13 mouse cellular contexts compared by ENCODE assay signal in genomic region chr5:99380166-99380565, GRCm38 (mm10).
DNase-seq lines count a peak whose midpoint lies in the region; ATAC-seq and TF ChIP-seq lines count a peak whose summit lies in the region.
"Had no signal": no experiment of that assay in that cellular context is flagged by ENCODE, and none has a peak within 500 bp of the region (broad histone marks: within the 10 kb centered on the region; RNA-seq: fewer than 3 reads in every experiment).

No protein-coding gene starts in this region.

- TF ChIP-seq EP300 in heart, postnatal 0 days (IDR thresholded peaks at IDR 0.05; ENCODE audit: low read depth): no peak

- no peaks in the 10 kb centered on the region for H3K36me3 ChIP-seq in midbrain, embryonic 15.5 days (replicated peaks)
- no peaks in the 10 kb centered on the region for H3K36me3 ChIP-seq in midbrain, postnatal 0 days (ENCODE audit: insufficient read depth, low read length)
- no peaks in the 10 kb centered on the region for H3K36me3 ChIP-seq in heart, postnatal 0 days (replicated peaks; ENCODE audit: control insufficient read depth, insufficient read depth, low read length)
- no peaks in the 10 kb centered on the region for H3K36me3 ChIP-seq in stomach, embryonic 15.5 days
- no peaks in the 10 kb centered on the region for H3K36me3 ChIP-seq in thymus, adult 2 months (ENCODE audit: control insufficient read depth, insufficient read depth, low read length)
- H3K36me3 ChIP-seq: hindbrain, embryonic 15.5 days; limb, embryonic 12.5 days had no signal

- no peak for TF ChIP-seq CTCF in midbrain, postnatal 0 days (IDR thresholded peaks at IDR 0.05)
- TF ChIP-seq CTCF in heart, postnatal 0 days (IDR thresholded peaks at IDR 0.05; ENCODE audit: low read depth): no peak
- TF ChIP-seq CTCF in thymus, adult 2 months (IDR thresholded peaks at IDR 0.05; ENCODE audit: borderline replicate concordance, control insufficient read depth, extremely low read depth, insufficient read depth, low read length, poor library complexity): no peak

- WGBS in midbrain, embryonic 15.5 days: 43% methylated on average over 12 of the region's 12 CpGs
- WGBS in midbrain, postnatal 0 days: 53% methylated on average over 12 of the region's 12 CpGs
- WGBS in heart, postnatal 0 days: 3% methylated on average over 12 of the region's 12 CpGs
- 15% methylated on average over 12 of the region's 12 CpGs for WGBS in stomach, embryonic 15.5 days
- 86% methylated on average over 12 of the region's 12 CpGs for WGBS in thymus, adult 2 months

- peaks cover 10% of the 10 kb centered on the region; the same call in 1 of the 2 replicates for H3K27me3 ChIP-seq in midbrain, embryonic 15.5 days (replicated peaks)
- no peaks in the 10 kb centered on the region for H3K27me3 ChIP-seq in midbrain, postnatal 0 days (ENCODE audit: insufficient read depth, low read length)
- no peaks in the 10 kb centered on the region for H3K27me3 ChIP-seq in heart, postnatal 0 days (ENCODE audit: control insufficient read depth, insufficient read depth, low read length)
- H3K27me3 ChIP-seq in stomach, embryonic 15.5 days (replicated peaks): no peaks in the 10 kb centered on the region
- no peaks in the 10 kb centered on the region for H3K27me3 ChIP-seq in thymus, adult 2 months (ENCODE audit: control insufficient read depth, insufficient read depth, low read length)
- H3K27me3 ChIP-seq: limb, embryonic 12.5 days had no signal

- peak; percentile 13; the same call in 1 of the 2 replicates for ATAC-seq in midbrain, embryonic 15.5 days (replicated peaks)
- no peak for ATAC-seq in midbrain, postnatal 0 days (ENCODE audit: low FRiP score)
- ATAC-seq in heart, postnatal 0 days (ENCODE audit: insufficient read depth, low read depth): peak; percentile 61
- peak; percentile 35; the same call in 1 of the 2 replicates for ATAC-seq in stomach, embryonic 15.5 days (ENCODE audit: insufficient read depth, low FRiP score, low read depth)

- H3K4me2 ChIP-seq in midbrain, embryonic 15.5 days: no peak overlapping the region
- no peak overlapping the region for H3K4me2 ChIP-seq in midbrain, postnatal 0 days (ENCODE audit: low read depth, low read length, poor library complexity, severe bottlenecking)
- peak overlapping the region; percentile 34 for H3K4me2 ChIP-seq in heart, postnatal 0 days (ENCODE audit: low read depth, low read length)
- H3K4me2 ChIP-seq in stomach, embryonic 15.5 days: no peak overlapping the region
- H3K4me2 ChIP-seq: hindbrain, embryonic 15.5 days; limb, embryonic 12.5 days; midbrain, embryonic 11.5 days had no signal

- no peak overlapping the region for H3K4me3 ChIP-seq in midbrain, embryonic 15.5 days
- H3K4me3 ChIP-seq in midbrain, postnatal 0 days (ENCODE audit: low read depth, low read length): no peak overlapping the region
- H3K4me3 ChIP-seq in heart, postnatal 0 days (ENCODE audit: low read depth, low read length): no peak overlapping the region
- H3K4me3 ChIP-seq in stomach, embryonic 15.5 days (replicated peaks): no peak overlapping the region
- H3K4me3 ChIP-seq in thymus, adult 2 months (ENCODE audit: control insufficient read depth, insufficient read depth, low read length): no peak overlapping the region
- H3K4me3 ChIP-seq: hindbrain, embryonic 15.5 days; limb, embryonic 12.5 days had no signal

- no peak for TF ChIP-seq POLR2A in thymus, adult 2 months (IDR thresholded peaks at IDR 0.05; ENCODE audit: control insufficient read depth, extremely low read depth, insufficient read depth, low read length, poor library complexity)

- peak; percentile 34 for DNase-seq in gastrocnemius, postnatal 14 days
- DNase-seq in gastrocnemius, postnatal 4 days (ENCODE audit: low spot score in 2 of 2): no peak
- no peak for DNase-seq in midbrain, postnatal 0 days (ENCODE audit: low spot score)
- DNase-seq in heart, postnatal 0 days (ENCODE audit: low spot score): peak; percentile 57
- DNase-seq in thymus, postnatal 25 days: no peak
- no peak for DNase-seq in thymus, adult 2 months
- DNase-seq: cerebellum, adult 8-10 months; right cerebral cortex, postnatal 25 days had no signal

- no peak overlapping the region for H3K9ac ChIP-seq in midbrain, embryonic 15.5 days
- no peak overlapping the region for H3K9ac ChIP-seq in midbrain, postnatal 0 days (replicated peaks; ENCODE audit: low read length, poor library complexity, severe bottlenecking)
- H3K9ac ChIP-seq in heart, postnatal 0 days (replicated peaks; ENCODE audit: low read depth, low read length): no peak overlapping the region
- no peak overlapping the region for H3K9ac ChIP-seq in stomach, embryonic 15.5 days
- H3K9ac ChIP-seq: hindbrain, embryonic 15.5 days; limb, embryonic 12.5 days had no signal

- H3K4me1 ChIP-seq in midbrain, embryonic 15.5 days: peaks cover 21% of the 10 kb centered on the region
- peaks cover 8% of the 10 kb centered on the region for H3K4me1 ChIP-seq in midbrain, postnatal 0 days (ENCODE audit: insufficient read depth, low read length)
- peaks cover 12% of the 10 kb centered on the region; the same call in 1 of the 2 replicates for H3K4me1 ChIP-seq in heart, postnatal 0 days (ENCODE audit: control insufficient read depth, insufficient read depth)
- H3K4me1 ChIP-seq in stomach, embryonic 15.5 days: peaks cover 12% of the 10 kb centered on the region
- no peaks in the 10 kb centered on the region; the same call in 1 of the 2 replicates for H3K4me1 ChIP-seq in thymus, adult 2 months (replicated peaks; ENCODE audit: control insufficient read depth, insufficient read depth, low read length)

- intact Hi-C loops in gastrocnemius, postnatal 14 days (cut with DNase I; ENCODE audit: low total_unique reads): no loop called here

- no peak overlapping the region for H3K27ac ChIP-seq in midbrain, embryonic 15.5 days
- H3K27ac ChIP-seq in midbrain, postnatal 0 days (ENCODE audit: low read depth, low read length): no peak overlapping the region
- no peak overlapping the region for H3K27ac ChIP-seq in heart, postnatal 0 days (ENCODE audit: low read depth)
- H3K27ac ChIP-seq in stomach, embryonic 15.5 days: no peak overlapping the region
- H3K27ac ChIP-seq in thymus, adult 2 months (ENCODE audit: control insufficient read depth, insufficient read depth, low read length): no peak overlapping the region
- H3K27ac ChIP-seq: hindbrain, embryonic 15.5 days had no signal

- no peaks in the 10 kb centered on the region for H3K9me3 ChIP-seq in midbrain, embryonic 15.5 days
- H3K9me3 ChIP-seq in midbrain, postnatal 0 days (ENCODE audit: low read length): no peaks in the 10 kb centered on the region
- H3K9me3 ChIP-seq in heart, postnatal 0 days (replicated peaks; ENCODE audit: control insufficient read depth, low read length): no peaks in the 10 kb centered on the region
- H3K9me3 ChIP-seq in stomach, embryonic 15.5 days: no peaks in the 10 kb centered on the region
- H3K9me3 ChIP-seq: hindbrain, embryonic 15.5 days; limb, embryonic 12.5 days had no signal

Comparison
In these comparisons a context has a peak if more than half of its experiments do, and no peak if none do; other contexts are left out.
1. DNase-seq: peak in gastrocnemius, postnatal 14 days (single experiment) and heart, postnatal 0 days (single experiment); none in gastrocnemius, postnatal 4 days (0 of 2), midbrain, postnatal 0 days (single experiment), thymus, postnatal 25 days (single experiment) and thymus, adult 2 months (single experiment).